Comparison of ENCODE assay signal across 10 mouse cellular contexts in genomic region chr2:129624246-129624918, GRCm38 (mm10). TPM values are rescaled to one million over a fixed set of nuclear protein-coding genes. Genes with fewer than 3 reads are reported as not detected.
A peak's percentile ranks its signal among the peaks of the same experiment; 100 is the strongest.
DNase-seq lines count a peak whose midpoint lies in the region; ATAC-seq lines count a peak whose summit lies in the region.
"Had no signal": no experiment of that assay in that cellular context is flagged by ENCODE, and none has a peak within 500 bp of the region (broad histone marks: within the 10 kb centered on the region; RNA-seq: fewer than 3 reads in every experiment).

No protein-coding gene starts in this region.

- no peak overlapping the region for H3K4me2 ChIP-seq in embryonic facial prominence, embryonic 14.5 days (ENCODE audit: low read depth, low read length)
- 0 out of 2 replicates have a peak overlapping the region, but pooled peaks have one; percentile 13 for H3K4me2 ChIP-seq in hindbrain, embryonic 13.5 days
- H3K4me2 ChIP-seq in intestine, embryonic 16.5 days (ENCODE audit: low read depth, low read length) = no peak overlapping the region
- H3K4me2 ChIP-seq: midbrain, embryonic 12.5 days had no signal

- H3K36me3 ChIP-seq in embryonic facial prominence, embryonic 14.5 days (ENCODE audit: control insufficient read depth, insufficient read depth, low read length) = no peaks in the 10 kb centered on the region
- H3K36me3 ChIP-seq in hindbrain, embryonic 13.5 days = peaks cover 10% of the 10 kb centered on the region; the same call in 1 of the 2 replicates
- H3K36me3 ChIP-seq in intestine, embryonic 16.5 days (ENCODE audit: control insufficient read depth, insufficient read depth, low read length) = peaks cover 2% of the 10 kb centered on the region; the same call in 1 of the 2 replicates
- H3K36me3 ChIP-seq: midbrain, embryonic 12.5 days had no signal

- no peaks in the 10 kb centered on the region for H3K27me3 ChIP-seq in embryonic facial prominence, embryonic 14.5 days (replicated peaks; ENCODE audit: control insufficient read depth, insufficient read depth, low read length)
- H3K27me3 ChIP-seq in hindbrain, embryonic 13.5 days = no peaks in the 10 kb centered on the region
- no peaks in the 10 kb centered on the region for H3K27me3 ChIP-seq in intestine, embryonic 16.5 days (replicated peaks; ENCODE audit: control insufficient read depth, insufficient read depth, low read length)
- H3K27me3 ChIP-seq: midbrain, embryonic 12.5 days had no signal

- WGBS in embryonic facial prominence, embryonic 14.5 days = 75% methylated on average over 13 of the region's 13 CpGs
- 56% methylated on average over 13 of the region's 13 CpGs for WGBS in hindbrain, embryonic 13.5 days
- WGBS in intestine, embryonic 16.5 days = 63% methylated on average over 13 of the region's 13 CpGs

- H3K27ac ChIP-seq in embryonic facial prominence, embryonic 14.5 days (replicated peaks; ENCODE audit: low read depth, low read length) = no peak overlapping the region
- H3K27ac ChIP-seq in hindbrain, embryonic 13.5 days = no peak overlapping the region
- no peak overlapping the region for H3K27ac ChIP-seq in intestine, embryonic 16.5 days (ENCODE audit: low read length)
- H3K27ac ChIP-seq: midbrain, embryonic 12.5 days had no signal

- H3K9me3 ChIP-seq in embryonic facial prominence, embryonic 14.5 days (ENCODE audit: control insufficient read depth, low read length) = no peaks in the 10 kb centered on the region
- H3K9me3 ChIP-seq in hindbrain, embryonic 13.5 days = no peaks in the 10 kb centered on the region
- no peaks in the 10 kb centered on the region for H3K9me3 ChIP-seq in intestine, embryonic 16.5 days (ENCODE audit: control insufficient read depth, low read length)
- H3K9me3 ChIP-seq: midbrain, embryonic 12.5 days had no signal

- no peak overlapping the region for H3K9ac ChIP-seq in embryonic facial prominence, embryonic 14.5 days (ENCODE audit: low read depth, low read length)
- no peak overlapping the region; the same call in 1 of the 2 replicates for H3K9ac ChIP-seq in hindbrain, embryonic 13.5 days
- H3K9ac ChIP-seq in intestine, embryonic 16.5 days (ENCODE audit: low read depth, low read length) = no peak overlapping the region
- H3K9ac ChIP-seq: midbrain, embryonic 12.5 days had no signal

- ATAC-seq in embryonic facial prominence, embryonic 14.5 days (ENCODE audit: low read depth) = 0 out of 2 replicates have a peak, but pooled peaks have one; percentile 5
- ATAC-seq in hindbrain, embryonic 13.5 days (ENCODE audit: low FRiP score) = no peak
- ATAC-seq in intestine, embryonic 16.5 days = no peak

- H3K4me3 ChIP-seq in embryonic facial prominence, embryonic 14.5 days (ENCODE audit: low read depth, low read length) = no peak overlapping the region
- no peak overlapping the region for H3K4me3 ChIP-seq in hindbrain, embryonic 13.5 days
- H3K4me3 ChIP-seq in intestine, embryonic 16.5 days (ENCODE audit: low read length) = no peak overlapping the region
- H3K4me3 ChIP-seq: midbrain, embryonic 12.5 days had no signal

- 0 out of 2 replicates have a peak, but pooled peaks cover 3% of the 10 kb centered on the region for H3K4me1 ChIP-seq in embryonic facial prominence, embryonic 14.5 days (ENCODE audit: control insufficient read depth, insufficient read depth, low read length)
- H3K4me1 ChIP-seq in hindbrain, embryonic 13.5 days (replicated peaks) = peaks cover 13% of the 10 kb centered on the region
- H3K4me1 ChIP-seq in intestine, embryonic 16.5 days (ENCODE audit: control insufficient read depth, insufficient read depth, low read length) = no peaks in the 10 kb centered on the region

- peak; percentile 73 for DNase-seq in kidney, adult 11 months
- no peak for DNase-seq in kidney, postnatal 4 days
- no peak for DNase-seq in embryonic facial prominence, embryonic 14.5 days (ENCODE audit: low spot score)
- peak; percentile 33 to 55 for DNase-seq in lung, postnatal 4 days
- no peak for DNase-seq in right cerebral cortex, adult 2 months (ENCODE audit: low spot score in 2 of 2)
- no peak for DNase-seq in urinary bladder, postnatal 36 days (ENCODE audit: low spot score in 2 of 2)
- DNase-seq: thymus, postnatal 36 days had no signal

RNA-seq across cellular contexts. Expression of gene Sirpa, which starts 31.7 kb away (rescaled TPM):
- polyA plus RNA-seq in embryonic facial prominence, embryonic 14.5 days (2014; fragmentation: Nextera tagmentation; extraction: Ambion mirVana) = 36.1 and 39.1 TPM in 2 replicates
- polyA plus RNA-seq in hindbrain, embryonic 13.5 days (2015; fragmentation: Nextera tagmentation; extraction: Ambion mirVana) = 20.8 and 23.1 TPM in 2 replicates
- polyA plus RNA-seq in intestine, embryonic 16.5 days (2015; fragmentation: Nextera tagmentation; extraction: Ambion mirVana) = 17.0 and 17.6 TPM in 2 replicates

Comparison
In these comparisons a context has a peak if more than half of its experiments do, and no peak if none do; other contexts are left out.
1. DNase-seq: peak in kidney, adult 11 months (single experiment) and lung, postnatal 4 days (2 of 2); none in kidney, postnatal 4 days (0 of 2), embryonic facial prominence, embryonic 14.5 days (single experiment), right cerebral cortex, adult 2 months (0 of 2) and urinary bladder, postnatal 36 days (0 of 2).